Mouse (Mus musculus): ENCODE data around the gene Ankrd24.

Ankrd24 gene

GRCm38 (mm10) chr10:81605666-81605973 is 22.7 kb upstream of the Ankrd24 start:
- no peak for DNase-seq (ENCODE audit: low spot score in 2 of 2)

- DNase-seq (ENCODE audit: low spot score in 2 of 2), result peak; percentile 91 to 92
These were observed 22.2 kb upstream of the Ankrd24 start, which contains the start of gene BC025920 for GRCm38 (mm10) chr10:81605974-81606751. Gene BC025920, plus strand, starts transcription at chr10:81606270.

GRCm38 (mm10) chr10:81608308-81608707 is 20.0 kb upstream of the Ankrd24 start:
- no peak for DNase-seq (ENCODE audit: low spot score in 2 of 2)

- no peak for DNase-seq (ENCODE audit: low spot score in 2 of 2)
These were observed 15.6 kb upstream of the Ankrd24 start for GRCm38 (mm10) chr10:81612779-81613178.

GRCm38 (mm10) chr10:81615486-81615885 is 12.9 kb upstream of the Ankrd24 start:
- DNase-seq (ENCODE audit: low spot score in 2 of 2), result no peak

- DNase-seq (ENCODE audit: low spot score in 2 of 2), result no peak
These were observed 8.4 kb upstream of the Ankrd24 start for GRCm38 (mm10) chr10:81619976-81620375.

GRCm38 (mm10) chr10:81620786-81621185 is 7.6 kb upstream of the Ankrd24 start:
- DNase-seq (ENCODE audit: low spot score in 2 of 2), result no peak

- DNase-seq (ENCODE audit: low spot score in 2 of 2), result no peak
These were observed 4.9 kb upstream of the Ankrd24 start for GRCm38 (mm10) chr10:81623441-81623840.

- no peak for DNase-seq (ENCODE audit: low spot score in 2 of 2)
These were observed 2.0 kb upstream of the Ankrd24 start for GRCm38 (mm10) chr10:81626101-81626993.

- DNase-seq (ENCODE audit: low spot score in 2 of 2), result peak; percentile 89 to 90
These were observed 1.1 kb upstream of the Ankrd24 start, which contains the start of gene Sirt6 for GRCm38 (mm10) chr10:81626994-81627835. Gene Sirt6, minus strand, starts transcription at chr10:81627797.

- DNase-seq (ENCODE audit: low spot score in 2 of 2), result no peak
These were observed 512 bp upstream of the Ankrd24 start for GRCm38 (mm10) chr10:81627836-81628220.

GRCm38 (mm10) chr10:81633253-81634099 is 5.1 kb downstream of the Ankrd24 start:
- DNase-seq (ENCODE audit: low spot score in 2 of 2), result peak; percentile 76 to 79

- no peak for DNase-seq (ENCODE audit: low spot score in 2 of 2)
These were observed 8.0 kb downstream of the Ankrd24 start for GRCm38 (mm10) chr10:81636338-81636737.

GRCm38 (mm10) chr10:81638101-81638500 is 9.8 kb downstream of the Ankrd24 start:
- DNase-seq (ENCODE audit: low spot score in 2 of 2), result peak in 1 of 2 experiments; percentile 7

- DNase-seq (ENCODE audit: low spot score in 2 of 2), result peak; percentile 2 to 5
These were observed 12.5 kb downstream of the Ankrd24 start for GRCm38 (mm10) chr10:81640825-81641224.

GRCm38 (mm10) chr10:81641566-81641965 is 13.2 kb downstream of the Ankrd24 start:
- peak; percentile 2 to 6 for DNase-seq (ENCODE audit: low spot score in 2 of 2)

- peak; percentile 5 to 8 for DNase-seq (ENCODE audit: low spot score in 2 of 2)
These were observed 13.8 kb downstream of the Ankrd24 start for GRCm38 (mm10) chr10:81641978-81642647.

GRCm38 (mm10) chr10:81642648-81643448 is 14.5 kb downstream of the Ankrd24 start:
- peak in 1 of 2 experiments; percentile 5 for DNase-seq (ENCODE audit: low spot score in 2 of 2)

- DNase-seq (ENCODE audit: low spot score in 2 of 2), result peak; percentile 92 to 93
These were observed 15.2 kb downstream of the Ankrd24 start for GRCm38 (mm10) chr10:81643449-81644055.
